Mouse (Mus musculus): ENCODE results near the gene Stard10.

- no peak for TF ChIP-seq CTCF (IDR thresholded peaks at IDR 0.05; ENCODE audit: low read depth)
- peak; percentile 57; the same call in 1 of the 2 replicates for TF ChIP-seq EP300 (IDR thresholded peaks at IDR 0.05; ENCODE audit: low read depth)
Observed at GRCm38 (mm10) chr7:101272466-101273160, 44.3 kb upstream of the Stard10 start.
